Mouse (Mus musculus): ENCODE data around the gene Celsr2. TPM values are rescaled to one million over a fixed set of nuclear protein-coding genes. Genes with fewer than 3 reads are reported as not detected.
A peak's percentile ranks its signal among the peaks of the same experiment; 100 is the strongest.

Celsr2 gene
- polyA plus RNA-seq, 1 experiment, result 60.5 TPM

GRCm38 (mm10) chr3:108411026-108411753 lies 4.2 kb downstream of the Celsr2 start:
- Histone ChIP-seq H3K27ac (ENCODE audit: insufficient read depth, low read depth, low read length) (peak overlapping the region; percentile 96), H3K36me3 (ENCODE audit: control insufficient read depth, insufficient read depth, low read length) (no peaks in the 10 kb centered on the region), H3K4me3 (ENCODE audit: insufficient read depth, low read depth, low read length) (peak overlapping the region; percentile 39), H3K27me3 (replicated peaks; ENCODE audit: control insufficient read depth, insufficient read depth, low read length) (no peaks in the 10 kb centered on the region), H3K4me1 (ENCODE audit: control insufficient read depth, insufficient read depth, low read length) (peaks cover 50% of the 10 kb centered on the region)
- TF ChIP-seq CTCF (conservative IDR thresholded peaks at IDR 0.05; ENCODE audit: insufficient read depth, insufficient read length, low read depth, low read length) (no peak), POLR2A (IDR thresholded peaks at IDR 0.05; ENCODE audit: low read depth, low read length) (no peak)
- DNase-seq, result peak; percentile 95
- 30% methylated on average over 5 of the region's 5 CpGs for WGBS

DNA sequence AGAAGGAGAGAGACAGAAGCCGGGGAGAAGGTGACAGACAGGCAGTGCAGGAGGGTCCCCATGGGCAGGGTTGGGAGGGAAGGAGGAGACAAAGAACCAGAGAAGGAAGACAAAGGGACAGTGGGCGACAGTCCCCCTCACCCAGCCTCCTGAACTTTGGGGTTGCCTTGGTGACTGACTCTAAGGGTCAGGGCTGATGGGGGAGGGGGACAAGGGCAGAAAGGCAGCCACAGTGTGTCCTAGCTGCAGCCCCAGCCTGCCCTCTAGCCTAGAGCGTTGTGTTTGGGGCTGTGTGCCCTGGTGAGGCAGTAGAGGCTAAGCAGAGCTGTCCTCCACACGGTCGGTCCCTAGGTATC lies 5.0 kb downstream of the Celsr2 start:
- no peak for TF ChIP-seq CTCF (conservative IDR thresholded peaks at IDR 0.05; ENCODE audit: insufficient read depth, insufficient read length, low read depth, low read length)
- TF ChIP-seq POLR2A (IDR thresholded peaks at IDR 0.05; ENCODE audit: low read depth, low read length), result no peak
- 28% methylated on average over 5 of the region's 5 CpGs for WGBS
- H3K4me1 ChIP-seq (ENCODE audit: control insufficient read depth, insufficient read depth, low read length), result peaks cover 50% of the 10 kb centered on the region
- H3K36me3 ChIP-seq (ENCODE audit: control insufficient read depth, insufficient read depth, low read length), result no peaks in the 10 kb centered on the region
- H3K27me3 ChIP-seq (replicated peaks; ENCODE audit: control insufficient read depth, insufficient read depth, low read length), result no peaks in the 10 kb centered on the region
- peak; percentile 45 for DNase-seq
- H3K27ac ChIP-seq (ENCODE audit: insufficient read depth, low read depth, low read length), result peak overlapping the region; percentile 96
- H3K4me3 ChIP-seq (ENCODE audit: insufficient read depth, low read depth, low read length), result peak overlapping the region; percentile 39

GRCm38 (mm10) chr3:108409656-108410358 lies 5.5 kb downstream of the Celsr2 start:
- Histone ChIP-seq H3K4me1 (ENCODE audit: control insufficient read depth, insufficient read depth, low read length) (peaks cover 48% of the 10 kb centered on the region), H3K36me3 (ENCODE audit: control insufficient read depth, insufficient read depth, low read length) (no peaks in the 10 kb centered on the region), H3K4me3 (ENCODE audit: insufficient read depth, low read depth, low read length) (peak overlapping the region; percentile 39; the same call in 1 of the 2 replicates), H3K27me3 (replicated peaks; ENCODE audit: control insufficient read depth, insufficient read depth, low read length) (no peaks in the 10 kb centered on the region), H3K27ac (ENCODE audit: insufficient read depth, low read depth, low read length) (peak overlapping the region; percentile 96)
- DNase-seq, result peak; percentile 64
- TF ChIP-seq POLR2A (IDR thresholded peaks at IDR 0.05; ENCODE audit: low read depth, low read length) (no peak), CTCF (conservative IDR thresholded peaks at IDR 0.05; ENCODE audit: insufficient read depth, insufficient read length, low read depth, low read length) (no peak)
- WGBS, result 29% methylated on average over 8 of the region's 8 CpGs

DNA sequence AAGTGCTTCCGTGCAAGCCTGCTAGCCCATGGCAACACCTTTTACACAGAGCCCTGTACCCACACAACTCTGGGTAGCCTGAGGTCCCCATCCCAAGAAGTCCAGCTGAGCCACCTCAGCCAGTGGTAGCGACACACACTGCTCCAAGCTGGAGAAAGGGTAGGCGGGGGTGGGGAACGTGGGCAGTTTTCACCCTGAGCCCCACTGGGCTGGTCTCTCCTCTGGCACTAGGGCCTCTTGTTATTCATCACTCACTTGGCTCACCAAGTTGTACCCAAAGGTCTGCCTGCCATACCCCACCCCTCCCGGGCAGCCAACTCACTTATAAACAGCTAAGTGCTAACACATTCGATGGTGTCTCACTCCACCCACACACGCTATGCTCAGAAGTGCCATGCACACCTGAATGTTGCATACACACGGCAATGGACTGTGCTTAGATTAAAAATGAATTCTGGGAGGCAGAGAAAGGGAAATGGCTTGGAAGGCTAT lies 6.8 kb downstream of the Celsr2 start:
- no peak overlapping the region for H3K4me3 ChIP-seq (ENCODE audit: insufficient read depth, low read depth, low read length)
- H3K4me1 ChIP-seq (ENCODE audit: control insufficient read depth, insufficient read depth, low read length), result peaks cover 44% of the 10 kb centered on the region
- no peaks in the 10 kb centered on the region for H3K27me3 ChIP-seq (replicated peaks; ENCODE audit: control insufficient read depth, insufficient read depth, low read length)
- WGBS, result 61% methylated on average over 8 of the region's 8 CpGs
- DNase-seq, result peak; percentile 72
- TF ChIP-seq CTCF (conservative IDR thresholded peaks at IDR 0.05; ENCODE audit: insufficient read depth, insufficient read length, low read depth, low read length) (no peak), POLR2A (IDR thresholded peaks at IDR 0.05; ENCODE audit: low read depth, low read length) (no peak)
- H3K27ac ChIP-seq (ENCODE audit: insufficient read depth, low read depth, low read length), result no peak overlapping the region
- H3K36me3 ChIP-seq (ENCODE audit: control insufficient read depth, insufficient read depth, low read length), result no peaks in the 10 kb centered on the region

- WGBS, result 86% methylated on average over 24 of the region's 24 CpGs
- DNase-seq, result no peak
- no peak overlapping the region for H3K27ac ChIP-seq (ENCODE audit: insufficient read depth, low read depth, low read length)
- no peaks in the 10 kb centered on the region for H3K27me3 ChIP-seq (replicated peaks; ENCODE audit: control insufficient read depth, insufficient read depth, low read length)
- no peak for TF ChIP-seq POLR2A (IDR thresholded peaks at IDR 0.05; ENCODE audit: low read depth, low read length)
- no peak for TF ChIP-seq CTCF (conservative IDR thresholded peaks at IDR 0.05; ENCODE audit: insufficient read depth, insufficient read length, low read depth, low read length)
- peaks cover 34% of the 10 kb centered on the region for H3K4me1 ChIP-seq (ENCODE audit: control insufficient read depth, insufficient read depth, low read length)
- H3K4me3 ChIP-seq (ENCODE audit: insufficient read depth, low read depth, low read length), result no peak overlapping the region
- H3K36me3 ChIP-seq (ENCODE audit: control insufficient read depth, insufficient read depth, low read length), result no peaks in the 10 kb centered on the region
Measured at GRCm38 (mm10) chr3:108406306-108406885, 9.0 kb downstream of the Celsr2 start.

- Histone ChIP-seq H3K27me3 (replicated peaks; ENCODE audit: control insufficient read depth, insufficient read depth, low read length) (no peaks in the 10 kb centered on the region), H3K36me3 (ENCODE audit: control insufficient read depth, insufficient read depth, low read length) (no peaks in the 10 kb centered on the region), H3K27ac (ENCODE audit: insufficient read depth, low read depth, low read length) (no peak overlapping the region), H3K4me1 (ENCODE audit: control insufficient read depth, insufficient read depth, low read length) (peaks cover 29% of the 10 kb centered on the region), H3K4me3 (ENCODE audit: insufficient read depth, low read depth, low read length) (no peak overlapping the region)
- no peak for DNase-seq
- WGBS, result 65% methylated on average over 14 of the region's 14 CpGs
- TF ChIP-seq CTCF (conservative IDR thresholded peaks at IDR 0.05; ENCODE audit: insufficient read depth, insufficient read length, low read depth, low read length) (no peak), POLR2A (IDR thresholded peaks at IDR 0.05; ENCODE audit: low read depth, low read length) (no peak)
Measured at GRCm38 (mm10) chr3:108405536-108406305, 9.6 kb downstream of the Celsr2 start.
